Mouse (Mus musculus) right cerebral cortex, postnatal 10 days (tissue): ENCODE measurements around the gene Lims1.

Experiments
- DNase-seq, 2 experiments: peaks; one replicate each; pipeline ENCODE4 v3.0.0; 2021; ENCODE audit warnings: low spot score in 2 of 2

Lims1 gene

DNA sequence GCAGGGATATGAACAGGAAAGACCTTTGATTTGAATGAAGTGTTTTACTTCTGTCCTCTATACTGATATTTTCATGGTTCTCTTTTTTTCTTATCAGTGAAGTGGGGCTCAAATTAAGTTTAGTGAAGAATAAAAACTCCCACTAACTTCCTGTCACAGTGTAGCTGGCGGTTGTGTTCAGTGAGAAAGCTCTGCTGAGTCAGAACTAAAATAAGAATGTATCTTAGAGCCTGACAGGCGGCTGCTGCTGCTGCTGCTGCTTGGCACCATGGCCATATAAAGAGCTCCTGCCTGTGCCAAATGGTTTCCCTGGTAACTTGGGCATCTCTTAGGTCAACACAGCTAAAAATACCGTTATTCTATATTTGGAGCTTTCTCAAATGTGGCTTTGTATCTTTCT is 60.0 kb downstream of the Lims1 start:
- peak; percentile 78 to 90 for DNase-seq

DNA sequence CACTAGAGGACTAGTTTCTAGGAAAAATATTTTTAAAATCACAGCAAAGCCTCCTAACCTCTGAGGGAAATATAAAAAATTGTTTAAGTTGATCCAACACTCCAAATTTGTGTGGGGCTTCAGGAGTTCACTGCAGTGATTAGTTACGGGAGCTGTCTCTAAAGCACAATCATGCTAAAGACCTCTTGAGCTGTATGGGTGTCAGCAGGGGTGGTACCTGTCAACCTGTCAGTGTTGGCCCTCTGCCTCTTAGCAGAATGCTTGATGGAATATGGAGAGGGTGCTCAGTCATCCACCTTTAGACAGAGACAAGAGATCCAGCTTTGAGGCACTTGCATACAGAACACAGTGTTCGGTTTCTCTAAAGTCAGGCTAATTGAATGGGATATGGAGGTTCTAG is 60.5 kb downstream of the Lims1 start:
- DNase-seq, result peak in 1 of 2 experiments; percentile 45

DNA sequence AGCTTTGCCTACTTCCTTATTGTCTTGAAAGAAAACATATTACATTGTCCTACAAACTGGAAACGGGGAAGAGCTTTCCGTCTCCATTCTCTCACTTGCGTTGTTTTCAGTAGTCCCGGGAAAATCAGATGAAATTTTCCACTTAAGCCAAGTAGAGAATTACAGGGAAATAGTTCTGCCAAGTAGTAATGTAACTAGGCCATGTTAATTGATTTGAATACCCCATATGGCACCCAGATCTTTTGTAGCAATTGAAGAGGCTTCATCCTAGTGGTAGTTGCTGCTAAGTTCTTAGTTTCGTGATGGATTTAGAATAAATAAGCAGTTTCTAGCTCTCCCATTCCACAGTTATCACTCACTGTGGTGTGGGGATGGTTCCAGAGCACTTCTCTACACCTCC is 62.4 kb downstream of the Lims1 start:
- no peak for DNase-seq

DNA sequence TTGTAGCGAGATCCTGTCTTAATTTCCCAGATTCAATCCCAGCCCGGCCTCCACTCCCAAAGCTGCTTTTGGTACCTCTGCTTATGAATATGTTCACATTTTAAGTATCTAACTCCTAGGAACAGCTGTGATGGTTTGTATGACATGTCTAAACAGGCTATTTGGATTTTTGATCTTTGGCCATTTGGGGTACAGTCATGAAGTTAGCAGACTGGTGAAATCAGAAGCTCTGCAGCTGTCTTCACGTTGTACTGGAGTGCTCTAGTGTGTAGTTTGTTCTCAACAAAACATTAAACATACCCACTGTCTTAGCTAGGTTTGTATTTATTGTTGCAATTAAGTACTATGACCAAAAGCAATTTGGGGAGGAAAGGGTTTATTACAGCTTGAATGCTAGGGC is 63.7 kb downstream of the Lims1 start:
- DNase-seq, result no peak

DNA sequence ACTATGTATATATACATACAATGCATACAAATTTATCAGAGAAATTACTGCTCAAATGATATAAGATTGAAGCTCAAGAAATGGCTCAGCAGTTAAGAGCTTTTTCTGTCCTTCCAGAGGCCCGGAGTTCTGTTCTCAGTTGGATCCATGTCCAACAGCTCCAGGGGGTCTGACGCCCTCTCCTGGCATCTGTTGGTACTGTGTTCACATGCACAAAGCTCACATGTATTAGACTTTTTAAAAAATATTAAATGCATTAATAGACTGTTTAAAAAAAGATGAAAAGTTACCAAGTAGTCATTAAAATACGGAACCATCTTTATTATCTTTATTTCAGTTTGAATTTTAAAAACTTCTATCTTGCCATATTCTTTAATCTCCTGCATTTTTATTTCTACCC is 65.4 kb downstream of the Lims1 start:
- no peak for DNase-seq

DNA sequence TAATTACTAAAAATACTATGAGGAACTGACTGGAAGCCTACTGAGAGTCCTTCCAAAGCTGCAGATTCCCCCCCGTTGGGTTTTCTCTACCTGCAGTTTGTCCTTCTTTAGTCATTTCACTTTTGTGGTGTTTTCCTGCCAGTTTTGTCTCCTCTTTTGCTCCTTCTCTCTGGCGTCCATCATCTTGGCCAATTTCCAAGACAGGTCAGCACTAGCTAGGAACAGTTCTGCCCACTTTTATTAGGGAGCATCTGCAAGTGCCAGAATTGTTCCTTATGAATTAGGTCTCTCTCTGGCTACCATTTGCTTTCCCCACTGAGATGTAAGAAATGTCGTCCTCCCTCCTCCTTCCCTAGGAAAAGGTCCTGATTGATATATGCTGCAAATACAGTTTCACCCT is 65.9 kb downstream of the Lims1 start:
- no peak for DNase-seq

DNA sequence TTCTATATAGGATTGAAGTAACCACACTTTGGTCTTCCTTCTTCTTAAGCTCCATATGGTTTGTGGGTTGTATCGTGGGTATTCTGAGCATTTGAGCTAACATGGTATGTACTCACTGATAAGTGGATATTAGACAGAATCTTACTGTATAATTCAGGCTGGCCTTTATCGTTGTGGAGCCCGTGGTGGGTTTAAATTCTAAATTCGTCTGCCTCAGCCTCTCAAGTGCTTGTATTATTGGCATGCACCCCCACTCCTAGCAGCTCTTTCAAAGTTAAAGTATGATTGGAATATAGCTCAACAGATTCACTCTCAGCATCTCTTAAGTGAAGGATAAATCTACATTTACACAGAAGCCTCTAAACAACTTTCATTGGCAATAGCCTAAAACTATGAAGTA is 69.2 kb downstream of the Lims1 start:
- DNase-seq, result peak in 1 of 2 experiments; percentile 60

DNA sequence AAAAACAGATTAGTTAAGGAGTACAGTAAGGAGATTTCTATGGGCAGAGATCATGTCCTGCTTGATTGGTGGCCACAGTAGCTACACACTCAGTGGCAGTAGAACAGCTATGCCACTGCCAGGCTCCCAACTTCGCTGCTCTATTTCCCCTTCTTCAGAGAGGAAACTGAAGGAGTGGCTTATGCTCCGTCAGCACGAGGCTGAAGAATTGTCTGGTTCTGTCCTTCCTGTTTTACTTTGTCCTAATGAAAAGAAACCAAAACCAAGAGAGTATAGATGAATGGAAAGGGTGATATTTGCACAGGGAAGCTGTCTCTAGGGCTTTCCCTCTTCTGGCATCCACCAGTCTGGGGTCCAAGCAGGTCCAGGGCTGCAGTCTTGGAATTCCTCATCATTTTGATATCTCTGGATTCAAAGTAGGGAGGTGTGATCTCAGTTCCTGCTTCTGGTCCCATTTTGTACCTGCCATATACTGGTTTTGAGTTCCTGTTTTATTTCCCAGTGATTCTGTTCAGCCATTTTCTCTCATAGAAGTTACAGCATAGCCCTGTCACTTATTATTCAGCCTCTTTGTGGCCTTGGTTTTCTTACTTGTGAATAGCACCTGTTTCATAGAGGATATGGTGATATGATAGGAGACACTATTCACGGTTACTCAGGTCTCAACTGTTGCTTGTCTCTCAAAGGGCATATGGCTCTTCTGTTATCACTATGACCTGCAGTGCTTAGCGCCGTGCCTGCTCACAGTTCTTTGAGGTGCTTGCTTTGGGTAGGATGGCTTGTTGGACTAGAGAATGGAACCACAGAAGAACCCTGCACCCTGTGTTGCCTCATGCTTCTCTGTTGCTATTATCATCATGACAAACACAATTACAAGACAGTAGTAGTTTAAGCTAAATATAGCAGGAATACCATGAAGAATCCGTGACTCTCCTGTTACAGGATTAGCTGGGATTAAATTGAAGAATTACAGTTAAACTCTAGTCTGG is 70.1 kb downstream of the Lims1 start:
- no peak for DNase-seq

DNA sequence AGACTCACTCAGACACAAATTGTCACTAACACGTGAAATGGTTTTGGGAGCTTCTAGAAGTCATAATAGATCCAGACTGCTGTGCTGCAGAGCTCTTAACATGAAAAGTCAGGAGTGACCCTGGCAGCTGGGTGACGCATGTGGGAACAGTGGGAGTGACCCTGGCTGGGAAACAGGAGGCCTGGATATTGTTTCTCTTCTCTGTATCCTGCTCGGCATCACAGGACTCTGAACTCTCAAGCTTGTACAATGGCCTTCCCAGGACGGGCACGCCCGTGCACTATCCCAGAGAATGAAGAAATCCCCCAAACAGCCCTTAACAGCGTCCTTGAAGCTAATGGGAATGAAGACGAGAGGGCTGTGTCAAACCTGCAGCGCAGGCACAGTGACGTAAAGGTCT is 70.9 kb downstream of the Lims1 start:
- DNase-seq, result no peak

DNA sequence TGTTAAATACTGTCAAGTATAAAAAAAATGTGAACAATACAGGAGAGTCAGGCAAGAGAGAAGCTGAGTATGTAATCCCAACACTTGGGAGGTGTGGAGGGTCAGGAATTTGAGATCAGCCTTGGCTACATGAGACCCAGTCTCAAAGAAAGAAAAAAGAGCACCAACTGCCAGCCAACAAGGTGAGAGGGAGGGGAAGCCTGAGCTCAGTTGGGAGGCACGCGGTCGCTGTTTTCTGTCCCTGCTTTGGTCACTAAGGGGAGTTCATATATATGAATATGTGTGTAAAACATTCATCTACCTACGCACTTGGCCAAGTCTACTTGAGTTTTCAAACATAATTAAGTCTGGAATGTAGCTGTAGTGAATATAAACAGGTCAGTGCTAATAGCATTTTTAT is 72.0 kb downstream of the Lims1 start:
- DNase-seq, result no peak

DNA sequence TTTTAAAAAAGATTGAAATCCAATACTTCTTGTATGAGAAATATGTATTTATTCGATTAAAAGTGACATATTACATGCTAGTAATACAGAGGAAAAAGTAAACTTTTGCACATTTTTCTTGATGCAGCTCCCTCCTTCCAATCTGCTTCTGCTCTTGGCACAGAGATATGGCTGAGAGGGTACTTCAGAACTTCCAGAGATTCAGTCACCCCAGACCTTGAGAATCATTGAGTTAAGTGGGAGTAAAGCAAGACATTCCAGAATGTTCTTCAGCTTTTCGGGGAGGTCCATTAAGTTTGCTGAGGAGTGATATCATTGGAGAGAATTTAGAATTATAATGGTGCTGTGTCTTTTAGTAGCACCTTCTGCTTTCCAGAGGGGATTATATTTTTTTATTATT is 72.5 kb downstream of the Lims1 start:
- DNase-seq, result no peak

DNA sequence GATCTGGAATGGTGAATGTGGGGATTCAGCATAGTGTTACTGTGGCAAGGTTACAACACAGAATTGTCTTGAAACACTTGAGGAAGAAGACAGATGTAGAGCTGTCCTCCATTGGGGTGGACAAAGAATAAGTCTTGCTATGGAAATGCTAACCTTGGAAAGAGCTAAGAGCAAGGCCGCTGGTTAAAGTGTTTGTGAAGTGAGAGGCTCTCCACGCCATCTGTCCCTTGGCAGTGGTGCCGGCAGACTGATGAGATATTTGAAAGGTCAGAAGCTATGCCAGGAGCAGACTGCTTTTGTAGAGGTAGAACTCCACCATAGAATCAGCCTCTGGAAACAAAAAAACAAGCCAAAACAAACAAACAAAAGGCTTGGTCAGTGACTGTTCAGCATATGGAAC is 73.3 kb downstream of the Lims1 start:
- no peak for DNase-seq

DNA sequence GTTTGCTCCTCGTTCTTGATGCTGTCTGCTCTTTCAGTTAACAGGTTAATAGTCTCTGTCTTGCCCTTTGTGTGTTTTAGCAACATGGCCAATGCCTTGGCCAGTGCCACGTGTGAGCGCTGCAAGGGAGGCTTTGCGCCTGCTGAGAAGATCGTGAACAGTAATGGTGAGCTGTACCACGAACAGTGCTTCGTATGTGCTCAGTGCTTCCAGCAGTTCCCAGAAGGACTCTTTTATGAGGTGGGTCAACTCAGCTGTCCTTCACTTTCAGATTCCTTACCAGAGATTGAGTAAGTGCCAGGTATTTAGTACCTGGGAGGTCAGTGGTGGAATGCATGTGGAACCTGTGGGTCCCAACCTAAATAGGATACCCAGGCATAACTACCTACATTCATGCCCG is 75.7 kb downstream of the Lims1 start:
- DNase-seq, result peak in 1 of 2 experiments; percentile 14

DNA sequence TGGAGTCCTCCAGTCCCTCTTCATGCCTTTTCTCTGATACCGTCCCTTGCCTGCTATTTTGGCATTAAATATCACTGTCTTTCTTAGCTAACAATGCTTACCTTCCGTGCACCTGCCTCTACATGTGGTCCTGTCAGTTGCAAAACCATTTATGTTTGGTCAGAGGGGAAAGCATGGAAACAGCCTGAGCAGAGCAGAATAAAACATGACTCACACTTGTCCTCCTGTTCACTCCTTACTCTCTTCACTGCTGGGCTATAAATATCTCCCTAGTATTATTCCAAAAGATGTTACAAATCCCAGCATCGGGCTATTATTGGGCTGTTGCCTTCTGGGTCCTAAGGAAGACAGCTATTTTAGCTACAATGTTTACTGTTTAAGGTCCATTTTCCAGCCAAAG is 78.6 kb downstream of the Lims1 start:
- DNase-seq, result no peak

DNA sequence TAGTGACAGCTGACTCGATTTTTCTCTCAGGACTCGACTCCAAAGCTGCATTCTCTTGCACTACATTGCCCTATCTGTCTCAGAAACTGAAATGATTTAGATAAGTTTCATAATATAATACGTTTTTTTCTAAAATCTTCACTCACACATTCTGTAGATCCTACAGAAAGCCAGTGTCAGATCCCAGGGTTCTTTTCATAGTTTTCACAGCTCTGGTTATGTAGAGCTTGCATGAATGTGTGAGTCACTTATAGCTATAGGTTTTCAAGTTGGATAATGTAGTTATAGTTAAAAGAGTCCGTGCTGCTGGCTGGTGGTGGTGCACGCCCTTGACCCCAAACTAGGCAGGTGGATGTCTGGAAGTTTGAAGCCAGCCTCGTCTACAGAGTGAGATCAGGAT is 81.4 kb downstream of the Lims1 start:
- DNase-seq, result no peak

DNA sequence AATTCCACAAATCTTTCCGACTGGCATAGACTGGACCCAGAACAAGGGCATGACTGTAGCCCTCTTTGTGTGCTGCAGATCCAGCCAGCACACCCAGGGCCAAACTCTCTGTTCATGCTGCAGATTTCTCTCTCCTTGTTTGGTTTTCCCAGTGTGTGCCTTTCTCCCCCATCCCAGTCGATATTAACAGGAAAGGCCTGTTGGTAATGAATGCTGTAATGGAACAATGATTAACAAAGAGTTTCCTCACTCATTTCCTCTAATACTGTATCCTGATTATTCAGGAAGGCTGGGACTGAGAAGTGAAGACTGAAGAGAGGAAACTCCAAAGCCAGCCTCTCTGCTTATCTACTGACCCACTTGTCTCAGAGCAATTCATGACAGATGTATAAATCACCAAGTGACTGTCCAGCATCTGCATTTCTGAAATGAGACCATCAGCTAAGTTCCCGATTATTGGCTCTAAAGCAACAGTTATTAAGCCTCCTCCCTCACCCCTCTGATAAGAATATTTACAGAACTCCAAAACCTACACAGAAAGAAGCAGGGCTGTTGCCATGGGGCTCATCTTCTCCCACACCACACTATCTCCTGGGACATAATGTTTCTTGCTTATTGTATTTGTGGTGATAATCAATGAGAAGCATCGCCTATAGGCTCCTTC is 82.2 kb downstream of the Lims1 start:
- no peak for DNase-seq

DNA sequence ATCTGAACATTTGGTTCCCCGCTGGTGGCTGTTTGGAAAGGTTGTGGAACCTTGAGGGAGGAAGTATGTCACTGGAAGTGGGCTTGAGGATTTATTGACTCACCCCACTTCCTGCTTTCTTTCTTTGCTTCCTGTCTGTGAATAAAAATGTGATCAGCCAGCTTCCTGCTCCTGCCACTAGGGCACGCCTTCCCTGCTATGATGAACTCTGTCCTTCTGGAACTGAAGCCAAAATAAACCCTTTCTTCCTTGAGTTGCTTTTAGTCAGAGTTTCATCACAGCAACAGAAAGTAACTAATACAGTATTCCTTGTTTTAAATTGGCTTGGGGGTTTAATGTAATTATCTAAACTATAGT is 82.7 kb downstream of the Lims1 start:
- no peak for DNase-seq

DNA sequence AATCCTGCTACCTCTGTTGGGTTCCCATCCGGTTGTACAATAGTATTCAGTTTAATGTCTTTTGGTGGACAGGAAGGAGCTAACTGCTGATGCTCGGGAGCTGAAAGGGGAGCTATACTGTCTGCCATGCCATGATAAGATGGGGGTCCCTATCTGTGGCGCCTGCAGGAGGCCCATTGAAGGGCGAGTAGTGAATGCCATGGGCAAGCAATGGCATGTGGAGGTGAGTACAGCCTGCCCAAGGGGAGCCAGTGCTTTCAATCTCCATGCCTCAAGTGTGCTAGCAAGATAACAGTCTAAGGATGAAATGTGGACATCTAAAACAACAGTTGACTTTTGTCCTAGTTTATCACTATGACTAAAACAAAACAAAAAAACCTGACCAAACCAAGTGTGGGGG is 89.1 kb downstream of the Lims1 start:
- no peak for DNase-seq

DNA sequence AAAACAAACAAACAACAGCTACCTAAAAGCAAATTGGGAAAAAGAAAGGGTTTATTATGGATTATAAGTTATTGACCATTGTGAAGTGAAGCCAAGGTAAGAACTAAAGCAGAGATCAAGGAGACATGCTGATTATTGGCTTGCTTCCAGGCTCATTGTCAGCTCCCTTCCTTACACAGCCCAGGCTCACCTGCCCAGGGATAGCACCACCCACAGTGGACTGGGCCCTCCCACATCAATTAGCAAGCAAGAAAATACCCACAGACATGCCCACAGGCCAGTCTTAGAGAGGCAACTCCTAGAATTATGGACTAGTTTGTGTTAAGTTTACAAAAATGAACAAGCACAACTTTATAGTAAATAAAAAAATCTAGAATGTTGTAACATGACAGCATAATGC is 89.6 kb downstream of the Lims1 start:
- no peak for DNase-seq

DNA sequence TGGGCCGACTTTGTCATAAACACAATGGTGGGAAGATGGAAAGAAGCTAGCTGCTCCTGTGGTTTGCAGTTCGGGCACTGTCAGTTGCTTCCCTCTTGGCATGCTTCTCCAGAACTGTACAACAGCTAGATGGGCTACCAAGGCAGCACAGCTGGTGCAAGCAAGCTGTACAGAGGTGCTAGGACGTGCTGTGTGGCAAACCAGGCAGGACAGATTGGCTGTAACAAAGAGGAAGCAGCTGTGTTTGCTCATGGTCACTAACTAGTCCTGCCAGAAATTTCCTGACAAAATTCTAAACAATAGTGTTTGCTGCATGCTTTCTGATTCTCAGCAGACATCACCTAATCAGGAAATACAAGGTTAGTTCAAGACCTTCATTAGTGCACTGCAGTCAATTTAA is 93.4 kb downstream of the Lims1 start:
- no peak for DNase-seq

DNA sequence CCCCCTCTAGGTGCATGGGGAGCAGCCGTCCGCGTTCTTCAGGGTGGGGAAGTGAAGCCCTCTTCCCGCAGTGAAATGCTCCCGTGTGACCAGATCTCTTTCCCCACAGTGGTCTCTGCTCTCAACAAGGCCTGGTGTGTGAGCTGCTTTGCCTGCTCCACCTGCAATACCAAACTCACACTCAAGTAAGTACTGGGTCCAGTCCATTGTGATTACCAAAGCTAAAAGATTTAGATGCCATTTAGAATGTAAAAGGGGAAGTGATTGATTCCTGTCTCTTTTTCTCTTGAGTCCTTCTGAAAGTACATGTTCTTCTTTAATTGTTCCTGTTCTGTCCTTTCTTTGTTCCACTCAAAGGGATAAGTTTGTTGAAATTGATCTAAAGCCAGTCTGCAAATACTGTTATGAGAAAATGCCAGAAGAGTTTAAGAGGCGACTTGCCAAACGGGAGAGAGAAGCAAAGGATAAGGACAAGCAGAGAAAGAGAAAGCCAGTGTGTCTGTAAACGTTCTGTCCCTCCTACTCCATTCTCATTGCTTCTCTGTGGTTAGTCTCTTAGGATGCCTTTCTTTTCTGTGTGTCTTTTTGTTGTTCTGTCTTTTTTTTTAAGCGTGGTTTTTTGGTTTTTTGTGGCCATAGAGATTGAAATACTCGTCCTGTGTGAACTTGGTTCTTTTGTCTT is 95.2 kb downstream of the Lims1 start:
- DNase-seq, result no peak

DNA sequence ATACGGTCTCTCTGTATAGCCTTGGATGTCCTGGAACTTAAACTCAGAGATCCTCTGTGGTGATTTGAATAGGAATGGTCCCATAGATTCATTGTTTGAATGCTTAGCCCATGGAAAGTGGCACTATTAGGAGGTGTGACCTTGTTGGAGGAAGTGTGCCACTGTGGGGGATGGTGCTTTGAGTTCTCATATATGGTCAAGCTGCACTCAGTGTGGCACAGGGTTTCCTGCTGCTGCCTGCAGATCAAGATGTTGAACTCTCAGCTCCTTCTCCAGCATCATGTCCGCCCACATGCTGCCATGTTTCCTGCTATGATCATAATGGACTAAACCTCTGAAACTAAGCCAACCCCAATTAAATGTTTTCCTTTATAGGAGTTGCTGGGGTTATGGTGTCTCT is 104.7 kb downstream of the Lims1 start:
- DNase-seq, result no peak

DNA sequence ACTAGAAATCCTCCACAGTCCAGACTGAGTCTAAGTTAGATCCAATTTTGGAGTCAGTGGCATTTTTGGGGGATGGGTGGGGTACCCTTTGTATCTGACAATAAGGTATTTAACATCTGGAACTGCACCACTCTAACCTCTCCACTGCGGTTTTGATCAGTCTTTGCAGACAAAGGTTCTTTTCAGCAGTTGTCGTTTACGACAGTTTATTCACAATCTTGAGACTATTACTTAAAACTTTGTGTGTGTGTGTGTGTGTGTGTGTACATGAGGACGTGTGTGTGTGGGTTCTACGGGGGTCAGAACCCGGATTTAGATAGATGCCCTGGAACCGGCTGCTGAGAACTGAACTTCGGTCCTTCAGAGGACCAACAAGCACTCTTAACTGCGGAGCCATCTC is 122.6 kb downstream of the Lims1 start:
- DNase-seq, result peak in 1 of 2 experiments; percentile 24
